Mouse (Mus musculus) gastrocnemius, adult 18-20 months (tissue): ENCODE data around the gene Olfr716. TPM values are rescaled to one million over a fixed set of nuclear protein-coding genes. Genes with fewer than 3 reads are reported as not detected.
"Not testable (repeated sequence)": the region's sequence is repeated elsewhere in the genome, so short reads cannot be mapped to it uniquely, and the experiment has no call there.

Experiments used
- DNase-seq: peaks from one replicate; pipeline ENCODE4 v3.0.0; 2021; ENCODE audit warnings: low spot score
- long read RNA-seq, 2 experiments: library from polyadenylated mRNA; stranded (forward); transcript quantifications; one replicate each; pipeline ENCODE4 v2.0.0; 2021
- total RNA-seq, 2 experiments: library from RNA; stranded (reverse); gene quantifications; 2 replicates each; pipeline ENCODE4 v1.2.3; 2021

Gene Olfr716
- not detected for total RNA-seq
- long read RNA-seq, experiment 1 = 0 reads
- long read RNA-seq, experiment 2 = 0 reads

DNA sequence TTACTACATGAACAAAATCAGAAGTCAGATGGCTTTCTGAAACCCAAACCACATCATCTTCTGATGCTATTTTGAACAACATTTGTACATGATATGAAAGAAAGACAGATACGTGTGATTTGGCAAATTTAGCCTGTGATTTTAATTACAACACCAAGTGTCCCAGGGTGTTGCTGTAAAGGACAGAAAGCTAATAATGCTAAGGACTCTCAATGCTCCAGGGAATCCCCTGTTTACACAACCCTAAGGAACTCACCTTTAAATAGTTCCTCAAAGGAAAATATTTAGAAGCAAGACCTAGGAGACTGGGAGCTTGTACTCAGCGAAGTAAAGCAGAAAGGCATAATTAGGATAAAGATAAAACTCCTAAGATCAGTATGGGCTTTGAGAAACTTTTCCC, at the start of gene Olfr716:
Olfr716 (plus strand) TSS at position 301 of the 400 bp plus-strand sequence.
- DNase-seq = not testable (repeated sequence)

DNA sequence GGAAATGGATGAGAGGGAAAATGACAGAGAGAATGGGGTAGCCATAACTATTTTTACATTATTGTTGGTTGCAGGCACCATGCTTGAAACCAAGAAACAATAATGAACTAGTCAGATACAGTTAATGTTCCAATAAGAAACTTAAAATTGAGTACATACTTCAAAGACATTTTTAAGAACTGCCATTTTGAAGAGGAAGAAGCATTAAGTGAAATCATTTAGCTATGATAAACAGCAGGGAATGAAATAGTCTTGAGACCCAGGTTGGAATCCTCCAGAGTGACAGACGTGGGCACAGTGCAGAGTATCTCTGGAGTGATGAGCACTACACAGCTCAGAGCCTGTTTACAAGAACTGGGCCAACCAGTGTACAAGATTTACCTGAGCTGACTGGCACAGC, 45.2 kb upstream of the Olfr716 start, which contains the start of gene Olfr17:
Olfr17 (plus strand) TSS at position 301 of the 400 bp plus-strand sequence.
- no peak for DNase-seq

DNA sequence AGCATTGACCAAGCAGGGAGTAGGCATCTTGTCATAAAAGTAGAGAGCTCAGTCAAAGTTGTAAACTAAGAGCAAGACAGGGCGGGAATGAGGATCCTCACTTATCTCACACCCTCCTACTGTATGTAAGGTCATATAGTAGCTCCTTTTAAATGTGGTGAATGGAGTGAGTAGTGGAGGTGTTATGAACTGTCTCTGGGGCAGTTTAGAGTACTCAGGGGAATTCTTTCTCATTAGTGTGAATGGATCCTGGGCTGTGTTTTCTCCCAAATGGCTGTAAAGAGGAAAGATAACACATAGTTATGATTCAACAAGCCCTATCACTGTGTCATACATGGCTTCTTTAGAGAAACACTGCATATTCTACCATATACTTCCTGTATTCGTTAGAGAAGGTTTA, 27.9 kb upstream of the Olfr716 start, which contains the start of gene Olfr715b:
Olfr715b (minus strand) TSS at position 101 of the 400 bp plus-strand sequence.
- DNase-seq = not testable (repeated sequence)

DNA sequence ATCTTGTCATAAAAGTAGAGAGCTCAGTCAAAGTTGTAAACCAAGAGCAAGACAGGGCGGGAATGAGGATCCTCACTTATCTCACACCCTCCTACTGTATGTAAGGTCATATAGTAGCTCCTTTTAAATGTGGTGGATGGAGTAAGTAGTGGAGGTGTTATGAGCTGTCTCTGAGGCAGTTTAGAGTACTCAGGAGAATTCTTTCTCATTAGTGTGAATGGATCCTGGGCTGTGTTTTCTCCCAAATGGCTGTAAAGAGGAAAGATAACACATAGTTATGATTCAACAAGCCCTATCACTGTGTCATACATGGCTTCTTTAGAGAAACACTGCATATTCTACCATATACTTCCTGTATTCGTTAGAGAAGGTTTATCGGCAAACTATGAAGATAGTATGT, 7.1 kb upstream of the Olfr716 start, which contains the start of gene Olfr715:
Olfr715 (minus strand) TSS at position 101 of the 400 bp plus-strand sequence.
- not testable (repeated sequence) for DNase-seq

DNA sequence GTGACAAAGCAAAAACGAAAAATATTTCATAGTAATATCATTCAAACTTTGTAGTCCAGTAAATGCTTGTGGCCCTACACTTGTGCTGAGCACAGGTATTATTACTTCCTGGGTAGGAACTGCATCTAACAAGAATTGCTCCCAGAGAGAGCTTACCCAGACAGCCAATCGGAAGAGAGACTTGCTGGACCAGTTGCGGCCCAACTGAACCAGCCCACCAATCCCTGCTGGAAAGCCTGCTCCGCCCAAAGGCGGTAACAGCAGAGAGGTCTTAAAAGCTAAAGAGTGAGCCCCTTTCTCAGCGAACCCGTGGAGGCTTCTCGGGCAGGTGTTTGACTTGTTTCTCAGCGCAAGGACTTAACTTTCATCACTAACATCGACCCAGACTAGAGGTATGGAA, 28.6 kb downstream of the Olfr716 start, which contains the start of gene Nlrp14:
Nlrp14 (plus strand) TSS at position 301 of the 400 bp plus-strand sequence.
- DNase-seq = no peak

DNA sequence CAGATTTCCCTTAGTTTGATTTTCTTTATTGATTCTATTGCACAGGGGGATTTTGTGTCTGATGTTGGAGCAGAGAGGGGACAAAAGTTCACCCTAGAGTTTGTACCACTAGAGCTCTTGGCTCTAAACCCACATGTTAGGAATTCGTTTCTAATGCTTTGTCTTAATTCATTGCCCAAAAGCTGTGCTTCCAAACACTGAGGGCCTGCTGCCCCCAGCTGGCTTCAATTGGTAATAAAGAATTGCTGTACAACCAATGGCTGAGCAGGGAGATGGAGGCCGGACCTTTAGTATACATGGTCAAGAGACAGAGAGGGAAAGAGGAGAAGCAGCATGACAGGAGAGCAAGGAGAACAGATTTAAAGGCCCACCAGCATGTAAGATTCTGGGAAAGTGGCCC, 42.3 kb downstream of the Olfr716 start:
- DNase-seq = no peak

Other genes starting within 250 kb of the Olfr716 start
- gene Olfr707, start 237.1 kb upstream of the Olfr716 start, total RNA-seq = not detected
- gene Olfr1532-ps1, start 230.3 kb upstream of the Olfr716 start, total RNA-seq = not detected
- not detected for gene Olfr709-ps1, start 206.1 kb upstream of the Olfr716 start, total RNA-seq
- gene Olfr710, start 190.0 kb upstream of the Olfr716 start, total RNA-seq = not detected
- not detected for gene Olfr6, start 174.4 kb upstream of the Olfr716 start, total RNA-seq
- gene Olfr711, start 162.9 kb upstream of the Olfr716 start, total RNA-seq = not detected
- gene Olfr2, start 132.3 kb upstream of the Olfr716 start, total RNA-seq = not detected
- not detected for gene Olfr713, start 107.2 kb upstream of the Olfr716 start, total RNA-seq
- gene Olfr714, start 67.3 kb upstream of the Olfr716 start, total RNA-seq = not detected
- gene Olfr17, start 45.1 kb upstream of the Olfr716 start, total RNA-seq = not detected
- not detected for gene Olfr715b, start 28.0 kb upstream of the Olfr716 start, total RNA-seq
- not detected for gene Olfr715, start 7.2 kb upstream of the Olfr716 start, total RNA-seq
- not detected for gene Nlrp14, start 28.7 kb downstream of the Olfr716 start, total RNA-seq
- not detected for gene Rbmxl2, start 71.1 kb downstream of the Olfr716 start, total RNA-seq
- gene Syt9, start 232.4 kb downstream of the Olfr716 start, total RNA-seq = under 1 TPM; 0.27 to 0.31 TPM